Comparison of ENCODE assay signal across 26 mouse cellular contexts in genomic region chr4:139126475-139126874, GRCm38 (mm10). TPM values are rescaled to one million over a fixed set of nuclear protein-coding genes. Genes with fewer than 3 reads are reported as not detected.
A peak's percentile ranks its signal among the peaks of the same experiment; 100 is the strongest.
DNase-seq lines count a peak whose midpoint lies in the region; ATAC-seq and TF ChIP-seq lines count a peak whose summit lies in the region.
"Had no signal": no experiment of that assay in that cellular context is flagged by ENCODE, and none has a peak within 500 bp of the region (broad histone marks: within the 10 kb centered on the region; RNA-seq: fewer than 3 reads in every experiment).

No protein-coding gene starts in this region.

- no peak for TF ChIP-seq POLR2A in MEL (IDR thresholded peaks at IDR 0.05; ENCODE audit: control insufficient read depth in 1 of 2, insufficient read depth in 1 of 2, low read depth in 1 of 2, low read length in 2 of 2, poor library complexity in 1 of 2)

- no peak for DNase-seq in kidney, postnatal 0 days (ENCODE audit: low spot score)
- DNase-seq in kidney, postnatal 36 days: no peak
- DNase-seq in midbrain, postnatal 0 days (ENCODE audit: low spot score): no peak
- no peak for DNase-seq in midbrain, embryonic 14.5 days
- DNase-seq in MEL (ENCODE audit: low read depth, low spot score): no peak
- no peak for DNase-seq in stomach, postnatal 0 days (ENCODE audit: low spot score)
- DNase-seq in urinary bladder, postnatal 25 days (ENCODE audit: low spot score): no peak
- DNase-seq: adrenal gland, adult 8-10 months; cerebellum, adult 11-12 months; heart, postnatal 36 days; kidney, postnatal 4 days; liver; lung, adult 2 months; lung, postnatal 4 days had no signal

- no peak overlapping the region for H3K9ac ChIP-seq in kidney, postnatal 0 days (ENCODE audit: low read depth, low read length)
- no peak overlapping the region for H3K9ac ChIP-seq in midbrain, postnatal 0 days (replicated peaks; ENCODE audit: low read length, poor library complexity, severe bottlenecking)
- no peak overlapping the region for H3K9ac ChIP-seq in midbrain, embryonic 14.5 days (replicated peaks; ENCODE audit: low read length)
- no peak overlapping the region for H3K9ac ChIP-seq in MEL (ENCODE audit: control insufficient read depth, low read depth, low read length, poor library complexity, severe bottlenecking)
- H3K9ac ChIP-seq in stomach, postnatal 0 days (ENCODE audit: low read length): no peak overlapping the region
- H3K9ac ChIP-seq: heart, embryonic 15.5 days; hindbrain, embryonic 14.5 days; midbrain, embryonic 15.5 days had no signal

- whole genome bisulfite sequencing in kidney, postnatal 0 days: 96% methylated on average over 3 of the region's 3 CpGs
- WGBS in midbrain, postnatal 0 days: 93% methylated on average over 3 of the region's 3 CpGs
- WGBS in midbrain, embryonic 14.5 days: 95% methylated on average over 3 of the region's 3 CpGs
- 88% methylated on average over 3 of the region's 3 CpGs for WGBS in stomach, postnatal 0 days

- H3K79me2 ChIP-seq in MEL (ENCODE audit: control insufficient read depth, insufficient read depth, low read length, poor library complexity): peaks cover 87% of the 10 kb centered on the region

- H3K27ac ChIP-seq in kidney, postnatal 0 days: no peak overlapping the region
- no peak overlapping the region for H3K27ac ChIP-seq in midbrain, postnatal 0 days (ENCODE audit: low read depth, low read length)
- H3K27ac ChIP-seq in midbrain, embryonic 14.5 days (replicated peaks; ENCODE audit: low read depth, low read length): no peak overlapping the region
- H3K27ac ChIP-seq in MEL (ENCODE audit: control insufficient read depth, low read depth, low read length): no peak overlapping the region
- H3K27ac ChIP-seq in stomach, postnatal 0 days (replicated peaks): no peak overlapping the region
- H3K27ac ChIP-seq: forebrain, embryonic 10.5 days; heart, embryonic 15.5 days; hindbrain, embryonic 14.5 days; limb, embryonic 10.5 days; midbrain, embryonic 15.5 days had no signal

- H3K36me3 ChIP-seq in kidney, postnatal 0 days (ENCODE audit: insufficient read depth, low read length): no peaks in the 10 kb centered on the region
- H3K36me3 ChIP-seq in midbrain, postnatal 0 days (ENCODE audit: insufficient read depth, low read length): no peaks in the 10 kb centered on the region
- H3K36me3 ChIP-seq in midbrain, embryonic 14.5 days (ENCODE audit: control insufficient read depth, insufficient read depth, low read length): no peaks in the 10 kb centered on the region
- peaks cover 1 to 35% of the 10 kb centered on the region in 2 experiments; a peak in 2 of 4 replicates for H3K36me3 ChIP-seq in MEL (ENCODE audit: control insufficient read depth in 1 of 2, insufficient read depth in 2 of 2, low read length in 2 of 2)
- no peaks in the 10 kb centered on the region for H3K36me3 ChIP-seq in stomach, postnatal 0 days (ENCODE audit: control insufficient read depth, insufficient read depth, low read length)
- H3K36me3 ChIP-seq: midbrain, embryonic 15.5 days had no signal

- TF ChIP-seq EP300 in MEL (IDR thresholded peaks at IDR 0.05; ENCODE audit: low read depth in 1 of 2, low read length in 2 of 2): no peak
- no peak for TF ChIP-seq EP300 in stomach, postnatal 0 days (optimal IDR thresholded peaks at IDR 0.05)

- no peak overlapping the region for H3K4me2 ChIP-seq in kidney, postnatal 0 days (ENCODE audit: low read length)
- H3K4me2 ChIP-seq in midbrain, postnatal 0 days (ENCODE audit: low read depth, low read length, poor library complexity, severe bottlenecking): no peak overlapping the region
- no peak overlapping the region for H3K4me2 ChIP-seq in midbrain, embryonic 14.5 days (ENCODE audit: low read length)
- no peak overlapping the region for H3K4me2 ChIP-seq in stomach, postnatal 0 days (replicated peaks; ENCODE audit: low read depth)
- H3K4me2 ChIP-seq: heart, embryonic 15.5 days; hindbrain, embryonic 14.5 days; midbrain, embryonic 15.5 days had no signal

- no peak overlapping the region for H3K4me3 ChIP-seq in kidney, postnatal 0 days (replicated peaks; ENCODE audit: low read depth, low read length)
- no peak overlapping the region for H3K4me3 ChIP-seq in midbrain, postnatal 0 days (ENCODE audit: low read depth, low read length)
- no peak overlapping the region for H3K4me3 ChIP-seq in midbrain, embryonic 14.5 days (replicated peaks; ENCODE audit: low read depth, low read length)
- no peak overlapping the region for H3K4me3 ChIP-seq in MEL (ENCODE audit: control insufficient read depth in 1 of 2, insufficient read depth in 1 of 2, low read depth in 2 of 2, low read length in 2 of 2)
- no peak overlapping the region for H3K4me3 ChIP-seq in stomach, postnatal 0 days (ENCODE audit: low read depth, low read length)
- H3K4me3 ChIP-seq: forebrain, embryonic 10.5 days; heart, embryonic 15.5 days; limb, embryonic 10.5 days; midbrain, embryonic 15.5 days; myocyte had no signal

- peak; percentile 7 for TF ChIP-seq RAD21 in MEL (IDR thresholded peaks at IDR 0.05; ENCODE audit: low read depth, low read length)

- ATAC-seq in kidney, postnatal 0 days (replicated peaks; ENCODE audit: low FRiP score, low read depth): no peak
- no peak for ATAC-seq in midbrain, postnatal 0 days (ENCODE audit: low FRiP score)
- ATAC-seq in midbrain, embryonic 14.5 days (ENCODE audit: low FRiP score, low TSS enrichment): no peak
- no peak for ATAC-seq in stomach, postnatal 0 days (ENCODE audit: low FRiP score, low TSS enrichment)
- ATAC-seq: activated CD4-positive, CD25-positive, alpha-beta regulatory T cell, adult 4 months; intestine, embryonic 16.5 days; midbrain, embryonic 15.5 days; Patski had no signal

- peak; percentile 31; the same call in 1 of the 2 replicates for TF ChIP-seq CTCF in kidney, postnatal 0 days (IDR thresholded peaks at IDR 0.05; ENCODE audit: low read depth)
- TF ChIP-seq CTCF in midbrain, postnatal 0 days (IDR thresholded peaks at IDR 0.05): peak; percentile 31; the same call in 1 of the 2 replicates
- TF ChIP-seq CTCF in MEL (IDR thresholded peaks at IDR 0.05 in 2 of 3, conservative IDR thresholded peaks at IDR 0.05 in 1 of 3; ENCODE audit: control insufficient read depth in 1 of 3, insufficient read depth in 1 of 3, low read depth in 2 of 3, low read length in 3 of 3, poor library complexity in 1 of 3, severe bottlenecking in 1 of 3): peak; percentile 17 to 47 (median 25); a peak in 5 of 6 replicates
- TF ChIP-seq CTCF in stomach, postnatal 0 days (IDR thresholded peaks at IDR 0.05; ENCODE audit: low read depth): peak; percentile 37

- H3K27me3 ChIP-seq in kidney, postnatal 0 days (ENCODE audit: insufficient read depth, low read length): no peaks in the 10 kb centered on the region
- H3K27me3 ChIP-seq in midbrain, postnatal 0 days (ENCODE audit: insufficient read depth, low read length): no peaks in the 10 kb centered on the region
- no peaks in the 10 kb centered on the region for H3K27me3 ChIP-seq in midbrain, embryonic 14.5 days (ENCODE audit: control insufficient read depth, insufficient read depth, low read length)
- no peaks in the 10 kb centered on the region for H3K27me3 ChIP-seq in MEL (ENCODE audit: control insufficient read depth in 1 of 2, insufficient read depth in 2 of 2, low read length in 2 of 2)
- H3K27me3 ChIP-seq in stomach, postnatal 0 days (ENCODE audit: control insufficient read depth, insufficient read depth, low read length): no peaks in the 10 kb centered on the region
- H3K27me3 ChIP-seq: heart, embryonic 15.5 days; midbrain, embryonic 15.5 days; Patski had no signal

- H3K4me1 ChIP-seq in kidney, postnatal 0 days (replicated peaks; ENCODE audit: insufficient read depth, low read length): peaks cover 9% of the 10 kb centered on the region; the same call in 1 of the 2 replicates
- 0 out of 2 replicates have a peak, but pooled peaks cover 5% of the 10 kb centered on the region for H3K4me1 ChIP-seq in midbrain, postnatal 0 days (ENCODE audit: insufficient read depth, low read length)
- H3K4me1 ChIP-seq in midbrain, embryonic 14.5 days (ENCODE audit: control insufficient read depth, insufficient read depth, low read length): peaks cover 11% of the 10 kb centered on the region
- H3K4me1 ChIP-seq in MEL (ENCODE audit: control insufficient read depth in 1 of 2, insufficient read depth in 2 of 2, low read length in 2 of 2): peaks cover 10 to 27% of the 10 kb centered on the region in 2 experiments
- no peaks in the 10 kb centered on the region for H3K4me1 ChIP-seq in stomach, postnatal 0 days (replicated peaks; ENCODE audit: control insufficient read depth, insufficient read depth)

- H3K9me3 ChIP-seq in kidney, postnatal 0 days (replicated peaks; ENCODE audit: low read length): no peaks in the 10 kb centered on the region
- no peaks in the 10 kb centered on the region for H3K9me3 ChIP-seq in midbrain, postnatal 0 days (ENCODE audit: low read length)
- no peaks in the 10 kb centered on the region for H3K9me3 ChIP-seq in midbrain, embryonic 14.5 days (ENCODE audit: control insufficient read depth, low read length)
- no peaks in the 10 kb centered on the region for H3K9me3 ChIP-seq in MEL (replicated peaks; ENCODE audit: insufficient read depth, low read length)
- H3K9me3 ChIP-seq in stomach, postnatal 0 days (ENCODE audit: control insufficient read depth, low read length): no peaks in the 10 kb centered on the region
- H3K9me3 ChIP-seq: heart, embryonic 15.5 days; limb, embryonic 10.5 days; midbrain, embryonic 15.5 days had no signal

RNA-seq across cellular contexts. Expression of gene Minos1, which starts 4.4 kb away (rescaled TPM):
- polyA plus RNA-seq in kidney, postnatal 0 days (2015; fragmentation: Nextera tagmentation; extraction: Ambion mirVana): 796 and 875 TPM in 2 replicates
- 21.9 and 31.0 TPM in 2 replicates for total RNA-seq in midbrain, postnatal 0 days (2014; rRNA removed)
- 377 and 397 TPM in 2 replicates for polyA plus RNA-seq in midbrain, postnatal 0 days (2015; fragmentation: Nextera tagmentation; extraction: Ambion mirVana)
- 346 and 393 TPM in 2 replicates for polyA plus RNA-seq in midbrain, embryonic 14.5 days (2014; fragmentation: Nextera tagmentation; extraction: Ambion mirVana)
- 163 and 183 TPM in 2 replicates for total RNA-seq in MEL (2012; rRNA removed)
- polyA plus RNA-seq in MEL (2012; ENCODE audit: insufficient read depth in 1 of 2, insufficient read length in 2 of 2, low read depth in 1 of 2, low replicate concordance in 2 of 2, missing spikeins in 1 of 2): 100 to 1,000 TPM in 1 of 2 experiments, not detected in 1; 401 TPM
- polyA plus RNA-seq in stomach, postnatal 0 days (2015; fragmentation: Nextera tagmentation; extraction: Ambion mirVana): 569 and 588 TPM in 2 replicates

RNA-seq across cellular contexts. Expression of gene Nbl1, which starts 33.7 kb away (rescaled TPM):
- polyA plus RNA-seq in kidney, postnatal 0 days (2015; fragmentation: Nextera tagmentation; extraction: Ambion mirVana): 34.0 and 39.4 TPM in 2 replicates
- 60.7 and 62.2 TPM in 2 replicates for total RNA-seq in midbrain, postnatal 0 days (2014; rRNA removed)
- polyA plus RNA-seq in midbrain, postnatal 0 days (2015; fragmentation: Nextera tagmentation; extraction: Ambion mirVana): 53.4 and 55.7 TPM in 2 replicates
- polyA plus RNA-seq in midbrain, embryonic 14.5 days (2014; fragmentation: Nextera tagmentation; extraction: Ambion mirVana): 12.8 and 27.5 TPM in 2 replicates
- total RNA-seq in MEL (2012; rRNA removed): not detected in 2 replicates
- under 1 TPM in 1 of 2 experiments, not detected in 1; 0.14 TPM for polyA plus RNA-seq in MEL (2012; ENCODE audit: insufficient read depth in 1 of 2, insufficient read length in 2 of 2, low read depth in 1 of 2, low replicate concordance in 2 of 2, missing spikeins in 1 of 2)
- polyA plus RNA-seq in stomach, postnatal 0 days (2015; fragmentation: Nextera tagmentation; extraction: Ambion mirVana): 53.6 and 58.9 TPM in 2 replicates
- total RNA-seq: megakaryocyte-erythroid progenitor cell, adult 5-6 weeks had no signal

RNA-seq across cellular contexts. Expression of gene Htr6, which starts 51.1 kb away (rescaled TPM):
- 0.12 TPM in 1 of 2 replicates, not detected in the other for polyA plus RNA-seq in kidney, postnatal 0 days (2015; fragmentation: Nextera tagmentation; extraction: Ambion mirVana)
- 4.2 and 5.9 TPM in 2 replicates for total RNA-seq in midbrain, postnatal 0 days (2014; rRNA removed)
- 1.0 and 1.1 TPM in 2 replicates for polyA plus RNA-seq in midbrain, postnatal 0 days (2015; fragmentation: Nextera tagmentation; extraction: Ambion mirVana)
- 0.32 and 0.57 TPM in 2 replicates for polyA plus RNA-seq in midbrain, embryonic 14.5 days (2014; fragmentation: Nextera tagmentation; extraction: Ambion mirVana)
- 0.08 TPM in 1 of 2 replicates, not detected in the other for total RNA-seq in MEL (2012; rRNA removed)
- not detected for polyA plus RNA-seq in MEL (2012; ENCODE audit: insufficient read depth in 1 of 2, insufficient read length in 2 of 2, low read depth in 1 of 2, low replicate concordance in 2 of 2, missing spikeins in 1 of 2)
- polyA plus RNA-seq in stomach, postnatal 0 days (2015; fragmentation: Nextera tagmentation; extraction: Ambion mirVana): 0.05 TPM in 1 of 2 replicates, not detected in the other
- total RNA-seq: gastrocnemius, postnatal 4 days; heart, postnatal 36 days; megakaryocyte-erythroid progenitor cell, adult 5-6 weeks had no signal
- polyA plus RNA-seq: activated CD4-positive, CD25-positive, alpha-beta regulatory T cell, adult 4 months; heart, embryonic 15.5 days; intestine, embryonic 16.5 days; limb, embryonic 10.5 days; stomach, embryonic 16.5 days had no signal

Comparison
In these comparisons a context has a peak if more than half of its experiments do, and no peak if none do; other contexts are left out.
1. RNA of gene Nbl1, which starts 33.7 kb away (polyA plus RNA-seq): 53.6 to 58.9 TPM in stomach, postnatal 0 days, 53.4 to 55.7 TPM in midbrain, postnatal 0 days, 34.0 to 39.4 TPM in kidney, postnatal 0 days and 12.8 to 27.5 TPM in midbrain, embryonic 14.5 days; 0.14 TPM in MEL; every median in the first group is over 10 times any median in the second.
2. Peak in every context shown above with its lines, with median percentiles within 50 percentile points of each other: CTCF ChIP-seq.